Mouse (Mus musculus): Measurements from ENCODE around the gene Oxct2b. TPM values are rescaled to one million over a fixed set of nuclear protein-coding genes. Genes with fewer than 3 reads are reported as not detected.
"Not testable (repeated sequence)": the region's sequence is repeated elsewhere in the genome, so short reads cannot be mapped to it uniquely, and the experiment has no call there.

Oxct2b gene
- polyA plus RNA-seq (2012; rRNA removed), result 2.0 and 2.5 TPM in 2 replicates

DNA sequence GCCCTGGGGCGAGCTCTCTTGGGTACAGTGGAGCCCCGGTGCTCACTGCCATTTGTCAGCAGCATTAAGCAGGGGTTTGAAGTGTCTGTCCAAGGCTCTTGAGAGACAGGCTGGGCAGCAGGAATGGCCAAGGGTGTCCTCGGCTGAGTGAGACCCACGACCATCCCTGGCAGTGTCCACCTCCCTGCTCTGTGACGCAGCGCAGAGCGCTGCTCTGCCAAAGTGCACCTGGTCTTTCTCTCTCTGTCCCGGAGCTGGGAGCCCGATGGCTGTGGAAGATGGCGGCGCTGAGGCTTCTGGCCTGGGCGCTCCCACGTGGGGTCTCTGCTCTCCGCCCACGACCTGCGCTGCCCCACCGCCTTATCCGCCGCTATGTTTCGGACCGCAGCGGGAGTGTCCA is at the start of gene Oxct2b:
Oxct2b (plus strand) TSS at position 256 of the 400 bp plus-strand sequence.
- no peak for DNase-seq (ENCODE audit: low read depth)

DNA sequence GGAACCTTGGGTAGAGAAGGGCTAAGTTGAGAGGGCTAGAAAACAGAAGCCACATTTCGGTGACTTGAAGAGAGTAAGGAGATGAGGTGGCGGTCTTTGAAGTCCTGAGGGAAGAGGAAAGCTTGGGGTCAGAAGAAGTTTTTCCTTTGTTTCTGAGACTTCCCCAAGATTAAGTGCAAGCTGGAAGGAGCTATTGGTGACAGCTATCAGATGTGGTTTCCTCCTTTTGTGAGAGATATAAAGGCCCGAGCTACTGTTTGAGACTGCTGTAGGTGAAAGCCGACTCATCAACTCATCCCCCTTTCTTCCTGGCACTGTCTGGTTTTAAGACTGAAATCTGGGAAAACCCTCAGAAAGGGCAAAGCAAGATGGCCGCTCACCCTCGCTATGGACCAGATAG is 47.4 kb upstream of the Oxct2b start:
- DNase-seq (ENCODE audit: low read depth), result no peak

DNA sequence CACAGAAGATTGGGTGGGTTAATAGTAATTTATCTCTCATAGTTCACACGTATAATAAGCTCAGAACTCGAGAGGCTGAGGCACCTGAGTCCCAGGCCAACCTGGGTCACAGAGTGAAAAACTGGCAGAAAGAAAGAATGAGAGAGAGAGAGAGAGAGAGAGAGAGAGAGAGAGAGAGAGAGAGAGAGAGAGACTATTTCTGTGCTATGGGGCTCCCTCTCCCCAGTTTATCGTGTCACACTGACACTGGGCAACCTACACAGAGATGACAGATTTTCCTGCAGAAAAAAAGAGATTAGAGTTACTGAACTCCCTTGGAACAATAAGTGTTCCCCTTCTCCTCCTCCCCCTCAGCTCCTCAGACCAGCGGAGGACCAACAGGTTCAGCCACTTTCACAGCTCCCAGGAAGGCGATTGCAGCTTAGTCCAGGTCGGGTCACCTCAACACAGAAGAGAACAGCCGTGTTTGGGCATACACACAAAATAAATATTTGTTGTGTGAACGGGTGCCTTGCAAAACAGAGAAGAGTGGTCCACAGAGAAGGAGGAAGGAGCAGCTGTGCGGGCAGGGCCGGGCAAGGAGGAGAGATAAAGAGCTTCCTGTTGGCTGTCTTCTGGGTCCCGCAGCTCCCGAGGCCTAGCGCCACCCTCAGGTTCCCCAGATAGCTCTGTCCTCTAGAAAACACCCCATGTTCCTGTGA is 44.6 kb upstream of the Oxct2b start:
- DNase-seq (ENCODE audit: low read depth), result no peak

DNA sequence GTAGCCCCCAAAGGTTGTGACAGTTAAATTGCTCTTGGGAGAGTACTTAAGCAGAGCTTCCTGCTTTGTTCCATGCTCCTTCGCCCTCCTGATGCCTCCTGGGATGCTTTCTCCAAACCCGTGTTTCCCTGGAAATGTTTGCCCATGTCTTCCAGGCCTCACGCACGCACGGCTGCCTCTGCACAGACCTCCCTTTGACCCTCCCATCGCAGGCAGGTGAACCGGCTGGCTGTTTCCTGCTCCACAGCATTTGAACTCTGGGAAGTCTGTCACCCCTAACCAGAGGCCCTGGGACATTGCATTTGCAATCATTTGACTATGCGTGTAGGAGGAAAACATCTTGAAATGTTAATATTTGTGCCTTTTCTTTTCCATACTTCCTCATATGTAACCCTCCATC is 39.1 kb upstream of the Oxct2b start:
- DNase-seq (ENCODE audit: low read depth), result no peak

DNA sequence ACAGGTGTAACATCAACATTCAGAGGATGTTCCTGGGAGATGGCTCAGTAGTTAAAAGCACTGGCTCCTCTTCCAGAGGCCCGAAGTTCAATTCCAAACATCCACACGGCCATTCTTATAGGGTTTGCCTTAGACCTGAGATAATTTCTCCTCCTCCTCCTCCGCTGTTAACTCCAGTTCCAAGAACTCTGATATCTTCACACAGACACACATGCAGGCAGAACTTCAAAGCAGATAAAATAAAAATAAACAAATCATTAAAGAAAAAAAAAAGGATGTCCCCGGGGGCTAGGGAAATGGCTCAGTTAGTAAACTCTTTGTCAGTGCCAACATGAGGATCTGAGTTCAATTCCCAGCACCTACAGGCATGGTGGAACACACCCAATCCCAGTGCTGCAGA is 37.8 kb upstream of the Oxct2b start:
- no peak for DNase-seq (ENCODE audit: low read depth)

DNA sequence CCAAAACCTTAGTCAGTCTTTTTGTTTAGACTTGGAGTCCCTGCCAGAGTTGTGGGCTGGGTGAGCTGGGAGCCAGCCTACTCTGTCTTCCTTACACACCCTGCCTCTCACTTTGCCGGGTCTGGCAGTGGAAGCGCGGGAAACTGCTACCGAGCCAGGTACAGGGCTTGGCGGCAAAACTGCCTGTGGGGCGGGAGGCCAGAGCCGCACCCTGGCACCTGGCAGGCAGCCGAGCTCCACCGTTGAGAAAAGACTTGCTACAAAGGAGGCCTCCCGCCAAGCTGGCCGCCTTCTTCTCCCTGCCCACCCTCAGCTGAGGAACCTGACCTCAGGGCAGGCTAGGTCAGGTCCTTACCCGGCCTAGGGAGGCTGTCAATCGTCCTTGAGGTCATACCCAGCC is 35.3 kb upstream of the Oxct2b start:
- no peak for DNase-seq (ENCODE audit: low read depth)

DNA sequence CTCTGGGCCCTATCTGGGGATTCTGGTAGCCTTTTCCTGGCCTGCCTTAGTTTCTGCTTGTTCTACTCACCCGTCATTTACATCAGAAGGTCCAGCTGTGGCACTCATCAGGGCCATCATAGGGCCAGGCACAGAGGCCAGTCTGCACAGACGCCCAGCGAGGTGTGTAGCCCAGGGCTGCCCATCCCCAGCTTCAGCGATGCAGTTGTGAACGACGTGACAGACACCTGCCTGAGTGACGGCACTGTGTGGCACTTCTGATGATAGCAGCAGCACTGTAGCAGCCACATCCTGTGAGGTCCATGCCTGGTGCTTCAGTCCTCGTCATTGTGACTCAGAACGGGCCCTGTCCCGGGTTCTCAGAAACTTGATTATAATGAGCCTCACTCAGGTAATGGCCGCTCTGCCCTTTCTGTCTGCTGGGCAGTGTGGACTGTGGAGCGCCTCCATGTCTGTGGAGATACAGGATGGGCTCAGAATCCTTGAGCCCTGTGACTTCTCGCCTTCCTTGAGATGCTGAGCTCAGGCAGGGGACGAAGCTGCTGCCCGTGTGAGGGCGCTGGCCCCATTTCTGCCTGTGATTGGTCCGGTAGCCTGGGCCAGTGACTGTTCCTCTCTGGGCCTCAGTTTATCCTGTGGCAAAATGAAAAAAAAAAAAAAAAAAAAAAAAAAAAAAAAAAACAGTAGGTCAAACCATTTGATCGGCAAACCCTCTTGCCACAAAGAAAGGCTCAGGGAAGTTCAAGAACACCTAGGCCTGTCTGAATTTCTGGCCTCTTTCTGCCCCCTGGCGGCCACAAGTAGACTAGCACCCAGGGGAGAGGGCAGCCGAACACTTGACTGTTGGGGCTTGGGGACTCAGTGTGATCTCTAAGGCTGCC is 33.5 kb upstream of the Oxct2b start:
- DNase-seq (ENCODE audit: low read depth), result no peak

DNA sequence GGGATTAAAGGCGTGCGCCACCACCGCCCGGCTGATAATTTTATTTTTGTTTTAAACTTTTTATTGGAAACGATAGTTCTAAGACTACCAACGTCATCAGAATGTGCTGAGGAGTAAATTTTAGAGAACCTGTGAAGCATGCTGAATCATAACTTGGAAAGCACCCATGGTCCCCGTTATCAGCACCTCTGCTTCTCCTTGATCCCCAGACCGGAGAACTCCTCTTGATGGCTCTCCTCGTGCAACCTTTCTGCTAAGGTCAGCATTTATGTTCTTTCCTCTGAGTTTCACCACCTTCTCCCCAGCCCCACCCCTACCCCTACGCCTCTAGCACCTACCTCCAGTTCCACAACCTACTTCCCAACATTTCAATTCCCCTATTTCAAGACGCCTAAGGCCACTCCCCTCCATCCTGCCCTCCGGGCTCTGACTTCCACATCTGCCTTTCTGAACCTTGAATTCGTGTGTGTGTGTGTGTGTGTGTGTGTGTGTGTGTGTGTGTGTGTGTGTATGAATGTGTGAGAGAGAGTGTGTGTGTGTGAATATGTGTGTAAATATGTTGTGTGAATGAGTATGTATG is 32.7 kb upstream of the Oxct2b start:
- no peak for DNase-seq (ENCODE audit: low read depth)

DNA sequence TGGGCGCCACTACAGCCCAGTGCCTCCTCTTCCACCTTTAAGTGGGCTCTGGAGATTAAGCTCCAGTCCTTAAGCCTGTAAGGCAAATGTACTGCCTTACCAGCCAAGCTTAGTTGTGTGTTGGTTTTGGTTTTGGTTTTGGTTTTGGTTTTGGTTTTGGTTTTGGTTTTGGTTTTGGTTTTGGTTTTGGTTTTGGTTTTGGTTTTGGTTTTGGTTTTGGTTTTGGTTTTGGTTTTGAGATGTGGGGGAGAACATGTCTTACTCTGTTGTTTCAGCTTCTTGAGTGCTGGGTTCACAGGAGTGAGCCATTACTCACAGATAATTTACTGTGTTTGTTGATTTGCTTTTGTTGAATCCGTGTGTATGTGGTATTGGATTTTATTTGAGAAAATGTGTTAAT is 30.8 kb upstream of the Oxct2b start:
- DNase-seq (ENCODE audit: low read depth), result no peak

DNA sequence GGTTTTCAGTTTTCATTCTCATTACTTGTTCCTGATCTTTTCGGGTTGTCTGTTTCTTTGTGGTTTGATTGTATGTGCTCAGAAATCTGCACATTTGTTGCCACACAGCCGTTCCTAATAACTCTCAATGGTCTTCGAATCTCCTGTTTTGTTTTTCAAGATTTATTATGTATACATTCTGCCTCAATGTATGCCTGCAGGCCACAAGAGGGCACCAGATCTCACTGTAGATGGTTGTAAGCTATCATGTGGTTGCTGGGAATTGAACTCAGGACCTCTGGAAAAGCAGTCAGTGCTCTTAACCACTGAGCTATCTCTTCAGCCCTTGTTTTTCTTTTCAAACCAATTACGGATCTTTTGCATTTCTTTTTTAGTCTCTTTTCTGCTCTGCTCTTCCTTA is 29.7 kb upstream of the Oxct2b start:
- DNase-seq (ENCODE audit: low read depth), result no peak

DNA sequence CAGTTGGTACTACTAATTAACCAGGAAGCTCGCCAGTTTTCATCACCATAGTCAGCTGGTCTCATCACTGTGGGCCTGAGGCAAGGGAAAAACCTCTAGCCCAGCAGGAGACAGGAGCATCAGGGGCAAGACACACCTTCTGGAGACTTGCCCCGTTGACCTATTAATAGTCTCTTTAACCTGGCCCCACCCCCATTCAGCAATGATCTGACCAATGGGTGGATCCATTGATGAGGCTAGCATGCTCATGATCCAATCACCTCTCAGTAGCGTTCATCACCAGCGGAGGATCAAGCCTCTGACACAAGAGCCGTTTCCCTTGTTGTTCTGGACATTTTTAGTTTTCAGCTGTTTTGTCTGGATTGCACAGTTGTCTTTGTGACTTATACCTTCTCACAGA is 23.4 kb upstream of the Oxct2b start:
- DNase-seq (ENCODE audit: low read depth), result no peak

DNA sequence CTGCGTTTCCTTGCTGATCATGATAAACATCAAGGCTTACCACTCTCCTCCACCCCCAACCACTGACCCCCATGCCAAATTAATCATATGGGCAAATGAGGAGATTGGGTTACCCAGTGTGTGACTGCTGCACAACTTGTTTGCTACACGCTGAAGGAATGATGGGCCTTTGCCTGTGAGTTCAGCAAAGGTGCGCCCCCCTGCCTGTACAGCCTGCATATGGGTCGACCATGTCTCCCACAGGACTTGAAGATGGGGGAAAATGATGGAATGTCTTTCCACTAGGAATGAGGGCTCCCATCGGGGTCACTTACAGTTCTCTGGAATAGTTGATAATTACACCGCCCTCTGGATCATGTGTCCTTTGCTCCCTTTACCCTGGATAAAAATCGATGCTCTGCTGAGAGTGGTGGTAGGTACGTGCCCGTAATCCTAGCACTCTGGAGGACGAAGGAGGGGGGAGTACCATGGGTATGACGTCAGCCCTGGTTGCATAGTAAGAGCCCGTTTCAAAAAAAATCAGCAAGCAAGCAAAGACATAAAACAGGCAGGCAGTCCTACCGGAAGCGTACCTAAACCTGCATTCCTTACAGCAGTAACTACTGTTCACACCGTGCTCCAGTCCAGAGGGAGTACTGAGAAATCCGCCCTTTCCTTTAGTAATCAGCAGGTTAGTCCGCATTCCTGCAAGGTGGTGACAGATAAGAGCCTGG is 22.8 kb upstream of the Oxct2b start:
- no peak for DNase-seq (ENCODE audit: low read depth)

DNA sequence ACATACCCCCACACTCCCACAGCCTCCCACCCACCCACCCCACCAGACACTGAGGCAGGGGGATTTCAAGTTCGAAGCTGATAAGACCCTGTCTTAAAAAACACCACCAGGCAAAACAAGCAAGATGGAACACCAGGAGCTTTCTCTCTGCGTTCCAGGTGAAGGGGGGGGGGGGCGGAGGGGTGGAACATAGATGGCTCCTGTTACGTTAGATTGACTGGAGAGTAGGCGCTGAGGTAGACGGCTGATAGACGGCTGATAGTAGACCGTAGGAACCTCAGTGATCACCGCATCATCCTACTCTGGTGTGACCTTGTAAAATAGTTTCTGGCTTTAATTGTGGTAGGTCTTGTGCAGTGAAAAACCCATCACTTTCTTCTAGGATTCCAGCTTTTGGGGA is 22.2 kb upstream of the Oxct2b start:
- no peak for DNase-seq (ENCODE audit: low read depth)

DNA sequence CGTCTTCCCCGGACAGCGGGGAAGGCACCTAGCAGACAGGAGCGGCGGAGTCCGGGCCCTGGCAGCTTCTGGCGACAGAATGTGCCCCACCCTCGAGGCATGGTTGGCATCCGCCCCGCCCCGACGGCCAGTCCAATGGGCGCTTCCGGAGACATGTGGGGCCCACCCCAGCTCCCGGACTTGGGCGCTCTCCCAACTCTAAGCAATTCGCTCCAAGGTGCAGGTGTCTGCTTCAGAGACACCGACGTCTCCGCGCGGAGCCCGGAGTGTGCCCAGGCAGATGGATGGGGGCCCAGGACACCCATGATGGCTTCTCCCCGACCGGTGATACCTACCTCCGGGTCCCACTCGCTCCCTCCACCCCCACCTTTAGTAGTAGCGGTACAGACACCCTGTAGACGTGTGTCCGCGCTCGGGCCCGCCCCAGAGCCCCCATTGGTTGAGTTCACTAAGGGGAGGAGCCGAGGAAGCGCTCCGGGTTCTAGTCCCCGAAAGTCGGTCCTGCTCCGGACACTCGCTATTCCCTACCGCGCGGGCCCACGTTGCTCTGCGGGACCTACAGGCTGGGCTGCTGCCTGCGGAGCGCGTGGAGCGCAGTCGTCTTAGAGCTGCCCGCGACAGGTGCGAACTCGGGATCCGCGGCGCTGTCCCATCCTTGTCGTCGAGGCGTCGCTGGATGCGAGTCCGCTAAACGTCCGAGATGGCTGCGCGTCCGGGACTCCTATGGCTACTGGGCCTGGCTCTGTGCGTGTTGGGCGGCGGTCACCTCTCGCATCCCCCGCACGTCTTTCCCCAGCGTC is 11.2 kb upstream of the Oxct2b start, which contains the start of gene Bmp8b:
Bmp8b (plus strand) TSS at position 515 of the 800 bp plus-strand sequence.
- DNase-seq (ENCODE audit: low read depth), result no peak

DNA sequence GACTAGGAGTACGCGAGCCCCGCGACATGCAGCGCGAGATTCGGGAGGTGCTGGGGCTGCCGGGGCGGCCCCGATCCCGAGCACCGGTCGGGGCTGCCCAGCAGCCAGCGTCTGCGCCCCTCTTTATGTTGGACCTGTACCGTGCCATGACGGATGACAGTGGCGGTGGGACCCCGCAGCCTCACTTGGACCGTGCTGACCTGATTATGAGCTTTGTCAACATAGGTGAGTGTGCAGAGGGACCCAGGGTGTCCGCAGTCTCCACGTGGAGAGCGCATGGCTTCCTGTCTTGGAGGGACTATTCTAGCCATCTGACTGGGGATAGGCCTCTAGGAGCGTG is 10.6 kb upstream of the Oxct2b start:
- DNase-seq (ENCODE audit: low read depth), result no peak

DNA sequence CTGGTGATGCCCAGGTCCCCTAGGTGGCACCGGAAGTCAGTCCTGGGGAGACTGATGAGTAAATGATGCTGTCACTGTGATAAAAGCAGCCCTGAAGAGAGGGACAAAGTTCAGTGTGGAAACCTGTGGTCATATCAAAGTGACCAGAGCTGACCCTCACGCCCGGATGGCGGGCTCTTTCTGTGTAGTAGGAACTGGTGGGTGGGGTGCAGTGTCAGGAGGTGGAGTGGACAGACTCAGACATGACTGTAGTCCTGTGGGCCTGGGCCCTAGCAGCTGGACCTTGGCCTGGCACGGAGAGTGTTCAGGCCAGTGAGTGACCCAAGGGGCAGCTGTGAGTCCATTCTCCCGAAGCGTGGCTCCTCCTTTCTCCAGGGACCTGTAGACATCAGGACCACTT is 10.1 kb upstream of the Oxct2b start:
- not testable (repeated sequence) for DNase-seq (ENCODE audit: low read depth)

DNA sequence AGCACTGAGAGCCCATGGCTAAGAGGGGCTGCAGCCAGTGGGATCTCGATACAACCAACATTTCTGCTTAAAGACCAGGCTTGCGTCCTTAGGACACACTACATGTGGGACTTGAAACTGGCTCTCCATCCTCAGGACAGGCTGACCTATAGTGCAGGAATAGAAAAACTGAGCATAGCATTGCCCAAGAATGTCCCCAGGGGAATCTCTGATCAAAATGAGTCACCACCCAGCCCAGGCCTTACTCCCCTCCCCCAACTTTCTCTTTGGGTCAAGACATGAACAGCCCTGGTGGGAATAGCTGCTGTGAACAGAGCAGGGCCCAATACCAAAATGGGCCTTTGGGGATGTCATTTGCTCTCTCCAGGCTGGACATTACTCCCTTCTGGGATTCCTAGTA is 9.2 kb upstream of the Oxct2b start:
- DNase-seq (ENCODE audit: low read depth), result no peak

DNA sequence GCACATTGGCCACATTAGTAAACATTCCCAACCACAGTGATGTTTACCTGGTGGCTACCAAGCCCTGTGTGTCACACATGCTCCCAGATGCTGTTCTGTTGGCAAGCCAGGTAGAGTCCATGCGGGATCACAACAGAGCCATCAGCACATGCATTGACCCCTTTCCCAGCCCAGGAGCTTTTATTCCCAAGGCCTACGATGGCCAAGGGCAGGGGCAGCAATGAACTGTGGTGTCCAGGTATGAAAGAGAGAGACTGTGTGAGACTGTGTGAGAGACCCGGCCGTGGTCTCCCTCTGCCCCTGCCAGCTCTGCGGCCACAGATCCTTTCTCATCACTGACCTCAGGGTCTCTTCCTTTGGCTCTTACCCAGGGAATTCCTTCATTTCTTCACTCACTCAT is 8.0 kb upstream of the Oxct2b start:
- DNase-seq (ENCODE audit: low read depth), result no peak

DNA sequence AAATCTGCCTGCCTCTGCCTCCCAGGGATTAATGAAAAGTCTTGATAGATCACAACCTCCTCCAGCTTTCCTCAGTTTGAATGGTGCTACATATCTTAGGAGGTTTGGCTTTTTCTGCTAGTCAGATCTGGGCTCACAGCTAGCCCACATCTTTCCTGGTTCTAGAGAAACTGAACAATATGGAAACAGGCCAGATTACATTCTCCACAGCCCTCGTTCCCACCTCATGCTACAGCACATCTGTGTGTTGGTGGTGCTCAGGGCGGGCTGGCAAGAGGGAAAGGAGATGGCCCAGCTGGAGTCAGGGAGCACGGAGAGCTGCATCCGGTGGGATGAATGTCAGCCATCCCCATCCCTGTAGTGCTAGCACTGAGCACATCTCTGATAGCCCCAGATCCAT is 5.3 kb upstream of the Oxct2b start:
- no peak for DNase-seq (ENCODE audit: low read depth)

DNA sequence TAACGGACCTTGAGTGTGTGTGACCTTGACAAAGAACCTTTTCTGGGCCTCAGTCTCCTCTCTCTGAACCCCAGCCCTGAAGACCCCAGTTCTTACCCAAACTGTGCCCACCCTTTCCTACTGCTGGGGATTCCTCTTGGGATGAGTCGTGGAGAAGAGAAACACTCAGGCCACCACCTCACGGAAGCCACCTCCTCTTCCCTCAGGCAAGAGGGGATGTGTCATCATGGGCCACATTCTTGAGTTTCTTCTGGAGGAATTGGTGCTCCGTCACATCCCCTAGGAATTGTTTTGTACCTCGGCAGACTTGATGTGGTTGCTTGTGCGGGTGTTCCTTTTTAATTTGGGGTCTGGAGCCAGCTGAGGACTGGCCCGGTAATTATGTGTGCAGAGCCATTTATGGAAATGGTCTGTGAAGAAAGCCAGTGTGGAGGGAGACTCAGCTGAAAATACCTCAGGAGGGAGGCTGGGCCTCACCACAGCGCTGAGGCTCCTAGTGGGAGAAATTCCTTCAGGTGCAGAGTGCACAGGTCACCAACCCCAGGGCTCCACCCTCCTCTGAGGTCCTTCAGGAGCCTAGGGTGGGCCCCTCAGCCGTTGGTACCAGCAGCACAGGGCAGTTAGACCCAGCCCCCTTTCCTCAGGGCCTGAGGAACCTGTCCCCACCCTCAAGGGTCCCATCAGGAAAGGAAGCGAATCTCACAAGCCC is 4.6 kb upstream of the Oxct2b start:
- DNase-seq (ENCODE audit: low read depth), result not testable (repeated sequence)
